Mouse (Mus musculus) embryonic facial prominence, embryonic 12.5 days (tissue): Measurements from ENCODE around the gene Esp34. TPM values are rescaled to one million over a fixed set of nuclear protein-coding genes. Genes with fewer than 3 reads are reported as not detected.

Source experiments
- ATAC-seq: fragments of 200-750 bp; cut with Nextera tagmentation; 2 replicates; pipeline ENCODE4 v1.8.0; 2017; ENCODE audit not compliant: insufficient number of reproducible peaks, insufficient read depth, low FRiP score, low TSS enrichment
- H3K27ac ChIP-seq: fragments of 300-500 bp; sonication (generic); 2 replicates; pipeline ENCODE4 v1.5.1; 2016; ENCODE audit warnings: mild to moderate bottlenecking
- H3K27me3 ChIP-seq: fragments of 300-500 bp; sonication (generic); 2 replicates; pipeline ENCODE4 v1.6.1; 2016; ENCODE audit warnings: mild to moderate bottlenecking, moderate library complexity
- H3K36me3 ChIP-seq: fragments of 300-500 bp; sonication (generic); 2 replicates; pipeline ENCODE4 v1.6.1; 2016; ENCODE audit warnings: mild to moderate bottlenecking
- H3K4me1 ChIP-seq: fragments of 300-500 bp; sonication (generic); 2 replicates; pipeline ENCODE4 v1.6.1; 2016
- H3K4me2 ChIP-seq: fragments of 300-500 bp; sonication (generic); replicated peaks from 2 replicates; pipeline ENCODE4 v1.6.1; 2016; ENCODE audit warnings: mild to moderate bottlenecking, moderate library complexity
- H3K4me3 ChIP-seq: fragments of 300-500 bp; sonication (generic); 2 replicates; pipeline ENCODE4 v1.5.1; 2016; ENCODE audit warnings: mild to moderate bottlenecking
- H3K9ac ChIP-seq: fragments of 300-500 bp; sonication (generic); 2 replicates; pipeline ENCODE4 v1.6.1; 2016; ENCODE audit warnings: mild to moderate bottlenecking, moderate library complexity
- H3K9me3 ChIP-seq: fragments of 300-500 bp; sonication (generic); 2 replicates; pipeline ENCODE4 v1.6.1; 2016; ENCODE audit warnings: mild to moderate bottlenecking, moderate library complexity
- WGBS: fragments of 180-500 bp; shearing (Covaris S2); methylation state at CpG from one replicate; pipeline ENCODE4 v1.1.7; 2016; 5-methylcytosine and 5-hydroxymethylcytosine counted together
- polyA plus RNA-seq: library from polyadenylated mRNA; unstranded; fragments of >200 nt; fragmentation: Nextera tagmentation; extraction: Ambion mirVana; gene quantifications from 2 replicates; pipeline ENCODE4 v1.2.1, GENCODE M21; 2016

Esp34 gene
- not detected in 2 replicates for polyA plus RNA-seq

DNA sequence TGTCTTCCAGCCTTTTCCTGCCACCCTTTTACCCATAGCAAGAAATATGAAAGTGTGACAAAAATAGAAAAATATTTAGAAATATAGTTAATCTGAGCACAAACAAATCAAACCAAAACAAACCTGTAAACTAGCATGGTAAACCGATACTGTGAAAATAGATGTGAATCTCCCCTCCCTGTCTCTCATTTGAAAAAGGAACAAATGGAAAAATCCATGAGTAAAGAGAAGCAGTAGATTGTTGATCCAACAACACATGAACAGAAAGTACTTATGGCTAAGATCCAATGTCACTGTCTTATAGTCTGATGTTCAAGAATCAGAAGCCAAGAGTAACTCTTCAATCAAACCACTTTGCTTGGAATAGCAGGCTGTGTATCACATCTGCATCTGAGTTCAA is at the start of gene Esp34:
Esp34 (plus strand) TSS at position 301 of the 400 bp plus-strand sequence.
- ATAC-seq: no peak
- Histone ChIP-seq H3K4me1 (no peaks in the 10 kb centered on the region), H3K4me3 (no peak within 1 kb of the TSS), H3K4me2 (no peak within 1 kb of the TSS), H3K9me3 (no peaks in the 10 kb centered on the region), H3K36me3 (no peaks in the 10 kb centered on the region), H3K9ac (no peak within 1 kb of the TSS), H3K27ac (no peak within 1 kb of the TSS), H3K27me3 (no peaks in the 10 kb centered on the region)
- WGBS: 89% methylated on average over 1 of the region's 1 CpGs

DNA sequence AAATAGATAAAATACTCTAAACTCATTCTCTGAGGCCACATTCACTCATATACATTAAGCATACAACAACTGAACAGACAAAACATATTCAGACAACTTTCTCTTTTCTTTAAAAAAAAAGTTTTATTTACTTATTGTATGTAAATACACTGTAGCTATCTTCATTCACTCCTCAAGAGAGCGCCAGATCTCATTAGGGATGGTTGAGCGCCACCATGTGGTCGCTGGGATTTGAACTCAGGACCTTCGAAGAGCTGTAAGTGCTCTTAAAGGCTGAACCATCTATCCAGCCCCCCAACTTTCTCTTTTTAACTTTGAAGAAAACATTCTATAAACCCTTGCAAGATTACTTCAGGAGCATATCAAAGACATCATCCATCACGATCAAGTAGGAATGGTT is 8.5 kb downstream of the Esp34 start:
- Histone ChIP-seq H3K4me1 (no peaks in the 10 kb centered on the region), H3K9me3 (0 out of 2 replicates have a peak, but pooled peaks cover 9% of the 10 kb centered on the region), H3K4me3 (no peak overlapping the region), H3K36me3 (no peaks in the 10 kb centered on the region), H3K27me3 (no peaks in the 10 kb centered on the region), H3K4me2 (no peak overlapping the region), H3K27ac (no peak overlapping the region), H3K9ac (no peak overlapping the region)
- ATAC-seq: no peak
- 73% methylated on average over 5 of the region's 5 CpGs for WGBS

Other genes with a start within 250 kb of the Esp34 start
- not detected in 2 replicates for gene Olfr137, start 246.6 kb upstream of the Esp34 start, polyA plus RNA-seq
- not detected in 2 replicates for gene Olfr136, start 224.4 kb upstream of the Esp34 start, polyA plus RNA-seq
- not detected in 2 replicates for gene Esp36, start 134.0 kb upstream of the Esp34 start, polyA plus RNA-seq
- not detected in 2 replicates for gene Esp31, start 85.3 kb downstream of the Esp34 start, polyA plus RNA-seq